Mouse (Mus musculus): ENCODE results near the gene Otulinl. TPM values are rescaled to one million over a fixed set of nuclear protein-coding genes. Genes with fewer than 3 reads are reported as not detected.

Otulinl gene
- polyA plus RNA-seq, 1 experiment from 2014 or later, result 58.5 TPM

DNA sequence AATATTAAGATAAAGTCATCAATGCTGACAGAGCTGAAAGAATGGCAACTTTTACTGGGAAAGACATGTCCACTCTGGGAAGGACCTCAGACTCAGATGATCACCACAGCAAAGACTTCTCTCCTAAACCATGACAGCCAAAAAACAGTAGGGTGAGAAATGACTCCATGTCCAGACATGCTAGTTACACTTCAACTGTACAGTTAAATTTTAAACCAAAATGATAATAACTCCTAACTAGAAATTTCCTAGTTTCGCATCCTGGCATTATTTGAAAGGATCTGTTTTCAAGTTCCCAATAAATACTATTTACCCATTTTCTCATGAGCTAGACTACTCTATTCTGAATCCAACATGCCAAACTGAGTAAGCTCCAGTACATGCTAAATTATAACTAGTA, 55.1 kb downstream of the Otulinl start:
- Histone ChIP-seq H3K27ac (ENCODE audit: low read length) (no peak overlapping the region), H3K4me3 (ENCODE audit: low read depth, low read length) (no peak overlapping the region), H3K4me2 (replicated peaks; ENCODE audit: low read depth, low read length) (no peak overlapping the region), H3K36me3 (ENCODE audit: insufficient read depth, low read length) (no peaks in the 10 kb centered on the region), H3K9ac (replicated peaks; ENCODE audit: low read depth) (no peak overlapping the region), H3K4me1 (ENCODE audit: insufficient read depth, low read depth, low read length) (peaks cover 6% of the 10 kb centered on the region; the same call in 1 of the 2 replicates), H3K27me3 (replicated peaks; ENCODE audit: insufficient read depth, low read length) (no peaks in the 10 kb centered on the region), H3K9me3 (ENCODE audit: low read length) (no peaks in the 10 kb centered on the region)
- 100% methylated on average over 1 of the region's 1 CpGs for WGBS
- no peak for TF ChIP-seq CTCF (IDR thresholded peaks at IDR 0.05)
- TF ChIP-seq EP300 (IDR thresholded peaks at IDR 0.05), result no peak
- DNase-seq (ENCODE audit: low spot score) (no peak), ATAC-seq (no peak)

DNA sequence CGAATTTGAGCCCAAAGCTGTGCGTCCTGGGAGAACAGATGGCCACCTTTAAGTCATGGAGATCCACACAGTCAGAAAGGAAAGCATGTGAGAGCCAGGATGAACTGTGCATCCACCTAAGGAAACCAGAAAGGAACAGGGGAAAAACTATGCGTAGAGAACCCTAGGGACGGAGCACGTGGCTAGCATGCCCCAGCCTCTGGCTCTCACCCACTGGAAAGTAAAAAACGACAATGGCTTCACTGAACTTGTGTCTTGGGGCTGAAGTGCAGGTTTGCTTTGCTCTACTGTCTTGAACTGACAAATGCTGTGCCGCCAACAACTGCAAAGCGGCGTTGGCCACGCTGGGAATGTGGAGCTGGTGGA, 55.5 kb downstream of the Otulinl start:
- Histone ChIP-seq H3K4me3 (ENCODE audit: low read depth, low read length) (no peak overlapping the region), H3K4me1 (ENCODE audit: insufficient read depth, low read depth, low read length) (peaks cover 6% of the 10 kb centered on the region; the same call in 1 of the 2 replicates), H3K9ac (replicated peaks; ENCODE audit: low read depth) (no peak overlapping the region), H3K27me3 (replicated peaks; ENCODE audit: insufficient read depth, low read length) (no peaks in the 10 kb centered on the region), H3K27ac (ENCODE audit: low read length) (no peak overlapping the region), H3K4me2 (replicated peaks; ENCODE audit: low read depth, low read length) (no peak overlapping the region), H3K36me3 (ENCODE audit: insufficient read depth, low read length) (no peaks in the 10 kb centered on the region), H3K9me3 (ENCODE audit: low read length) (no peaks in the 10 kb centered on the region)
- TF ChIP-seq CTCF (IDR thresholded peaks at IDR 0.05) (no peak), EP300 (IDR thresholded peaks at IDR 0.05) (no peak)
- ATAC-seq (no peak), DNase-seq (ENCODE audit: low spot score) (no peak)
- WGBS, result 79% methylated on average over 10 of the region's 10 CpGs

DNA sequence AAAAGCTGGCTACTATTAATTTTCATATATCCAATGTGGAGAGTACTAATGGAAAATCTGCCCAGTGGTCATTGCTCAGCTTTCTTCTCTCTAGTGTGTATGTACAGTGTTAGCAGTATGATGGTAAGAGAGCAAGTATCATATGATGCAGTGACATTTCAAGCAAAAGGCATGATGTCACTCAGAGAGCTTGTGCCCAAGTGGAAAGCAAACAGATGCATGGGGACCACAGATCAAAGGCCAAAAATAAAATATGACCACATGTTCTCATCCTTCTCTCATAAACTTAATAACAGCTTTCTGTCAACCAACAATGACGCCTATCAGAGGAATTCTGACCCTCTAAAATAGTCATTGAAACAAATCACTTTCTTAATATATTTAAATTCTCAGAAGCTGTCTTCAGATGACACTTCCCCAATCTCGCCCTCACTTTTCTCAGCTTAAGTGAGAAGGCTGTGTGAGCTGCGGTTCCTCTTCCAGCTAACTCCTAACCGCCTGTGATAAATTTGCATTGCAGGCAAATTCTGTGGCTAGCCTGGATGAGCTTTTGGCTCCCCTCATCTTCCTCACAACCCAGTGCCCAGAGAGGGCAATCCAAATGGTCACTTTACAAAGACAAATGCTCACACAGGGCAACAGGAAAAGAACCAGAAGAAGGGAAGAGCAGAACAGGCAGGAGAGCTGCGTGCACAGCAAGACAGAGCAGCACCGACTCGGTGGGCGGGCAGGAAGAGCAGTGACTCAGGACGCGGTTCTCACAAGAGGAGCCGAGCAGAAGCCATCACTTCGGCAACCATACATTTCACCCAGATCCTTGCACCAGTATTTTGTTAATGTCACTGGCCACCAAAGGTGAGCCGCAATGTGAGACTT, 56.1 kb downstream of the Otulinl start:
- no peak overlapping the region for H3K27ac ChIP-seq (ENCODE audit: low read length)
- no peak overlapping the region for H3K4me2 ChIP-seq (replicated peaks; ENCODE audit: low read depth, low read length)
- 80% methylated on average over 13 of the region's 13 CpGs for WGBS
- no peak for TF ChIP-seq CTCF (IDR thresholded peaks at IDR 0.05)
- TF ChIP-seq EP300 (IDR thresholded peaks at IDR 0.05), result no peak
- H3K4me3 ChIP-seq (ENCODE audit: low read depth, low read length), result no peak overlapping the region
- ATAC-seq (no peak), DNase-seq (ENCODE audit: low spot score) (peak; percentile 18)
- H3K9ac ChIP-seq (replicated peaks; ENCODE audit: low read depth), result no peak overlapping the region
- H3K36me3 ChIP-seq (ENCODE audit: insufficient read depth, low read length), result no peaks in the 10 kb centered on the region
- H3K9me3 ChIP-seq (ENCODE audit: low read length), result no peaks in the 10 kb centered on the region
- H3K27me3 ChIP-seq (replicated peaks; ENCODE audit: insufficient read depth, low read length), result no peaks in the 10 kb centered on the region
- H3K4me1 ChIP-seq (ENCODE audit: insufficient read depth, low read depth, low read length), result peaks cover 6% of the 10 kb centered on the region; the same call in 1 of the 2 replicates

DNA sequence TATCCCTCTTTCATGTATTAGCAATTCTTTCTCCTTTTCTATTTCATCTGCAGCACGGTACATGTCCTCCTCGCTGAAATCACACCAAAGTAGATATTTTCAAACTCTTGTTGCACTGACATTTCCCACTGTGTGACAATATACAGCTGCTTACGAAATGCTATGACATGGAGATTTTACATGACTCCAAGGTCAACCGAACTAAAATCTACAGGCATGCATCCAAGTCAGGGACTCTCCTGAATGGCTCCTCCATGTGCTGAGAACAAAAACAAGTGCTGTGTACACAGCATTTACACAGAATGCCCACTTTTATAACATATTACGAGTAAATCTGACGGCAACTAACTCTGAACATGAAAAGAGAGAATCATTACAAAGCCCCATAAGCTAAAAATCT, 58.1 kb downstream of the Otulinl start:
- no peak overlapping the region for H3K9ac ChIP-seq (replicated peaks; ENCODE audit: low read depth)
- H3K27ac ChIP-seq (ENCODE audit: low read length), result no peak overlapping the region
- DNase-seq (ENCODE audit: low spot score) (peak; percentile 25), ATAC-seq (no peak)
- H3K27me3 ChIP-seq (replicated peaks; ENCODE audit: insufficient read depth, low read length), result no peaks in the 10 kb centered on the region
- no peaks in the 10 kb centered on the region for H3K9me3 ChIP-seq (ENCODE audit: low read length)
- no peaks in the 10 kb centered on the region for H3K36me3 ChIP-seq (ENCODE audit: insufficient read depth, low read length)
- H3K4me2 ChIP-seq (replicated peaks; ENCODE audit: low read depth, low read length), result no peak overlapping the region
- no peak overlapping the region for H3K4me3 ChIP-seq (ENCODE audit: low read depth, low read length)
- TF ChIP-seq CTCF (IDR thresholded peaks at IDR 0.05) (no peak), EP300 (IDR thresholded peaks at IDR 0.05) (no peak)
- H3K4me1 ChIP-seq (ENCODE audit: insufficient read depth, low read depth, low read length), result peaks cover 8% of the 10 kb centered on the region; the same call in 1 of the 2 replicates
- 64% methylated on average over 6 of the region's 6 CpGs for WGBS

DNA sequence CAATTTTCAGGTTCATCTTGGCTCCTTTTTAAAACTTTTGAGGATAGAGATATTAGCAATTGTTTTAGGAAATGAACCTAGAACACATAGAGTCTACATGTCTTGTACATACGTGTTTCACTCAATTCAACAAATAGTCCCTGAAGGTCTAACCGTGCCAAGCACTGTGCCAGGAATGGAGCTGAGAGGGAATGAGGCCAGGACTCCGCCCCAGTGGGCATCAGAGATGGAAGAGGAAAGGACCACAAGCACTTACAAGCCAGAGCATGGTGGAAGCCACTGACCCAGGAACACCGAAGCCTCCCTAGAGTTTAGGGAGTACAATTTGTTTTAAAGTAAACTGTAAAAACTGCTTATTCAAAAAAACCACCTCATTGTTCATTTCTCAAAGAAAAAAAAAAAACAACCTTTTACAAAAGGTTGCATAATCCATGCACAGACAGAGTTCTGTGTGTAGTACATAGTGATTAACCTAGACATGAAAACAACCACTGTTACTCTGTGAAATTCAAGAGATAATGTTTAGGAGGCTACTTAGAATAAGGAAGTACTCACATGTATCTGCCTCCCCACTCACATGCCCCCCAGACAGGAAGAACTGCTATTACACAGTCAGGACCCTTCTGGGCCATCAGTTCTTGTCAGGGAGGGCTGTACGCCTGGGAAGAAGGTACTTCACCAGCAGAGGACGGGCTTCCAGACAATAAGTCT, 60.7 kb downstream of the Otulinl start:
- H3K36me3 ChIP-seq (ENCODE audit: insufficient read depth, low read length), result no peaks in the 10 kb centered on the region
- TF ChIP-seq EP300 (IDR thresholded peaks at IDR 0.05), result no peak
- TF ChIP-seq CTCF (IDR thresholded peaks at IDR 0.05), result peak; percentile 32; the same call in 1 of the 2 replicates
- no peak; the same call in 1 of the 2 replicates for ATAC-seq
- no peak overlapping the region for H3K4me2 ChIP-seq (replicated peaks; ENCODE audit: low read depth, low read length)
- H3K4me1 ChIP-seq (ENCODE audit: insufficient read depth, low read depth, low read length), result peaks cover 8% of the 10 kb centered on the region; the same call in 1 of the 2 replicates
- H3K9ac ChIP-seq (replicated peaks; ENCODE audit: low read depth), result no peak overlapping the region
- no peaks in the 10 kb centered on the region for H3K27me3 ChIP-seq (replicated peaks; ENCODE audit: insufficient read depth, low read length)
- no peak for DNase-seq (ENCODE audit: low spot score)
- 73% methylated on average over 6 of the region's 6 CpGs for WGBS
- H3K27ac ChIP-seq (ENCODE audit: low read length), result no peak overlapping the region
- no peak overlapping the region for H3K4me3 ChIP-seq (ENCODE audit: low read depth, low read length)
- no peaks in the 10 kb centered on the region for H3K9me3 ChIP-seq (ENCODE audit: low read length)

DNA sequence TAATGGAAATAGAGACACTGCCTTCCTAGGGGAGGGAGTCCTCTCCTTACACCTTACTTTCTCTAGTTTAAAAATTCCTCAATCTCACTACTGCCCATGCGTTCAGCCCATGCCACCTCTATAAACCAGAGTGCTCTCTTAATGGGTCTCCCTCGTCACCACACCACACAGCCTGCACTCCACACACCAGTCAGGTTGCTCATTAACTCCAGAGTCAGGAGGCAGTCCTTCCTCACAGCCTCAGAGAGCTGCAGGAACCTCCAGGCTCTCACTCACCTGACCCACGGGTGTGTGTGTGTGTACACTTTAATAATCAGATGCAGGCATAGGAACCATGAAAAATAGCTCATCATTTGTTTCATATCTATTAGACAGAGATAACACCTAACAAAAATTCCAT, 61.7 kb downstream of the Otulinl start:
- H3K4me2 ChIP-seq (replicated peaks; ENCODE audit: low read depth, low read length), result no peak overlapping the region
- DNase-seq (ENCODE audit: low spot score) (no peak), ATAC-seq (peak; percentile 52)
- H3K27ac ChIP-seq (ENCODE audit: low read length), result 0 out of 2 replicates have a peak overlapping the region, but pooled peaks have one; percentile 32
- 40% methylated on average over 3 of the region's 3 CpGs for WGBS
- peaks cover 8% of the 10 kb centered on the region; the same call in 1 of the 2 replicates for H3K4me1 ChIP-seq (ENCODE audit: insufficient read depth, low read depth, low read length)
- no peaks in the 10 kb centered on the region for H3K27me3 ChIP-seq (replicated peaks; ENCODE audit: insufficient read depth, low read length)
- H3K9ac ChIP-seq (replicated peaks; ENCODE audit: low read depth), result no peak overlapping the region
- TF ChIP-seq EP300 (IDR thresholded peaks at IDR 0.05) (no peak), CTCF (IDR thresholded peaks at IDR 0.05) (no peak)
- H3K36me3 ChIP-seq (ENCODE audit: insufficient read depth, low read length), result 0 out of 2 replicates have a peak, but pooled peaks cover 3% of the 10 kb centered on the region
- no peak overlapping the region for H3K4me3 ChIP-seq (ENCODE audit: low read depth, low read length)
- no peaks in the 10 kb centered on the region for H3K9me3 ChIP-seq (ENCODE audit: low read length)
